Mouse (Mus musculus) liver, postnatal 0 days (tissue): ENCODE measurements at regions not wholly inside any gene's neighbourhood (a gene's known extent, or its start where the extent isn't known, plus 50 kb on each side); places are given as distances from the start of the nearest gene placed in this dataset.

Experiments used
- ATAC-seq: fragments of 200-750 bp; cut with Nextera tagmentation; 2 replicates; pipeline ENCODE4 v1.8.0; 2017; ENCODE audit warnings: mild to moderate bottlenecking, moderate library complexity
- DNase-seq: peaks from one replicate; pipeline ENCODE4 v3.0.0-alpha.2; 2016
- H3K27ac ChIP-seq: fragments of 300-500 bp; sonication (generic); 2 replicates; pipeline ENCODE4 v1.5.1; 2014; ENCODE audit warnings: antibody characterized with exemption, moderate library complexity, mild to moderate bottlenecking, low read depth
- H3K27me3 ChIP-seq: fragments of 300-500 bp; sonication (generic); 2 replicates; pipeline ENCODE4 v1.6.1; 2014; ENCODE audit warnings: low read length, control low read depth, mixed read lengths; ENCODE audit not compliant: insufficient read depth
- H3K36me3 ChIP-seq: fragments of 300-500 bp; sonication (generic); replicated peaks from 2 replicates; pipeline ENCODE4 v1.6.1; 2014; ENCODE audit warnings: mild to moderate bottlenecking, control low read depth, low read length, moderate library complexity, mixed read lengths; ENCODE audit not compliant: insufficient read depth
- H3K4me1 ChIP-seq: fragments of 300-500 bp; sonication (generic); 2 replicates; pipeline ENCODE4 v1.6.1; 2014; ENCODE audit warnings: antibody characterized with exemption, mild to moderate bottlenecking, control low read depth; ENCODE audit not compliant: insufficient read depth
- H3K4me2 ChIP-seq: fragments of 300-500 bp; sonication (generic); 2 replicates; pipeline ENCODE4 v1.6.1; 2014; ENCODE audit warnings: low read depth, mild to moderate bottlenecking, low read length, moderate library complexity, mixed read lengths
- H3K4me3 ChIP-seq: fragments of 300-500 bp; sonication (generic); 2 replicates; pipeline ENCODE4 v1.5.1; 2014; ENCODE audit warnings: low read depth, low read length
- H3K9ac ChIP-seq: fragments of 300-500 bp; sonication (generic); replicated peaks from 2 replicates; pipeline ENCODE4 v1.6.1; 2014; ENCODE audit warnings: mild to moderate bottlenecking, moderate library complexity
- H3K9me3 ChIP-seq: fragments of 300-500 bp; sonication (generic); 2 replicates; pipeline ENCODE4 v1.6.1; 2016; ENCODE audit warnings: mild to moderate bottlenecking, control low read depth, low read length, mixed read lengths
- CTCF ChIP-seq: sonication (generic); IDR thresholded peaks from 2 replicates; pipeline ENCODE4 v1.5.1; 2016; ENCODE audit warnings: antibody characterized with exemption, low read depth
- EP300 ChIP-seq: IDR thresholded peaks from 2 replicates; pipeline ENCODE4 v1.6.1; 2016; ENCODE audit warnings: antibody characterized with exemption, low read depth, mild to moderate bottlenecking
- WGBS: fragments of 180-500 bp; shearing (Covaris S2); extraction: QIAGEN DNeasy Blood & Tissue Kit; methylation state at CpG from one replicate; pipeline ENCODE4 v1.1.7; 2014; ENCODE audit not compliant: insufficient replicate concordance; 5-methylcytosine and 5-hydroxymethylcytosine counted together

DNA sequence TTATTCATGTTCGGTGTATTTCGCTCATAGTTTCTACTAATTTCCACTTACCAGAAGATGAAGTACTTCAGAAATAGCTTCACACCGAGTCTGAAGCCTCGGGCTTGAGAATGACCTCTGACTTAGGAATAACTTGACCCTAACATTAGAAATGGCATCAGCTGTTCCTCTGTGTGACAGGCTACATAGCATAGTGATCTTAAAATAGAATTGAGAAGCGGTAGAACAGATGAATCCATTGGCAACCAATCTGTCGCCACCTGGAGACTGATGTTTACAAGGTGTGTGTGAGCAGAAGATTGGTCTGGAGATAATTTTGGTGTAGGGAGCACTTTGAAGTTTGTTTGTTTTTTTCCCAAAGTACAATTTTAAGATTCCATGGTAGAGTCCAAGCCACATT is 60.9 kb upstream of the Ahi1 start:
- no peak overlapping the region for H3K27ac ChIP-seq
- DNase-seq (no peak), ATAC-seq (no peak)
- H3K4me1 ChIP-seq = no peaks in the 10 kb centered on the region
- 71% methylated on average over 6 of the region's 6 CpGs for WGBS
- no peaks in the 10 kb centered on the region for H3K36me3 ChIP-seq
- no peaks in the 10 kb centered on the region for H3K27me3 ChIP-seq
- H3K9ac ChIP-seq = no peak overlapping the region
- no peaks in the 10 kb centered on the region for H3K9me3 ChIP-seq
- TF ChIP-seq CTCF (no peak), EP300 (no peak)
- H3K4me3 ChIP-seq = no peak overlapping the region
- no peak overlapping the region for H3K4me2 ChIP-seq

DNA sequence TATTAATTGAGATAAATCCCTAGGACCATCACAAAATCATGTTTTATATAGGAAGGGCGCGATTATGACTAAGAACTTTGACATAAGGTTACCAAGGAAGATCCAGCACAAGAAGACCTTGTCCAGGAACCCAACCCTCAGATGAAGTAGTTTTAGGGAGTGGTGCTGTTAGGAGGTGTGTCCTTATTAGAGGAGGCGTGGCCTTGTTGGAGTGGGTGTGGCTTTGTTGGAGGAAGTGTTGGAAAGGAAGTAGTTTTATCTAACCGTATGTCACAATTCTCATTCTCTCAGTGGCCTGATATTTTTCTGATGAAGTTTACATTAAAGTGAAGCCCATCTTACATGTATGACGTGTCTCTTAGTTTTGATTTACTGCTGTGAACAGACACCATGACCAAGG is 68.7 kb upstream of the Ahi1 start:
- Histone ChIP-seq H3K4me1 (peaks cover 14% of the 10 kb centered on the region), H3K27ac (no peak overlapping the region), H3K9ac (no peak overlapping the region), H3K9me3 (no peaks in the 10 kb centered on the region), H3K4me3 (no peak overlapping the region), H3K36me3 (no peaks in the 10 kb centered on the region), H3K27me3 (no peaks in the 10 kb centered on the region), H3K4me2 (no peak overlapping the region)
- DNase-seq = peak; percentile 37
- 75% methylated on average over 5 of the region's 5 CpGs for WGBS
- no peak for ATAC-seq
- no peak for TF ChIP-seq CTCF
- TF ChIP-seq EP300 = no peak

DNA sequence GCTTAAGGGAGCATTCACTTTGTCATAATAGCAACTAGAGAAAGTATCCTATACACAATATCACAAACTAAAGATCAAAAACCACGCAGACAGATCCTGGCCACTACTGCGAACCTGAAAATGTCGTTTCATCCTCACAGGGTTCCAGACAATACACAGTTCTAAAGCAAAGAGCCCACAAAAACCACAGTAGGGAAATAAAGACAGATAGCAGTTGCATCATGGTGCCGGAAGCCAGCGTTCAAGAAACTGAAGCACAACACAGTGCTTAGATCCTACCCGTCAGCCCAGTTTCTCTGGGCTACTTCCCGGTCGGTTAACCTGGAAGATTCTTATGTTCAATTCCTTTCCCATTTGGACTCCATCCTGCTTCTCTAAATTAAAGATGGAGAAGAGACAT is 69.7 kb upstream of the Ahi1 start:
- no peak overlapping the region for H3K4me3 ChIP-seq
- no peak overlapping the region for H3K9ac ChIP-seq
- no peak for DNase-seq
- peaks cover 14% of the 10 kb centered on the region for H3K4me1 ChIP-seq
- no peak for ATAC-seq
- no peaks in the 10 kb centered on the region for H3K27me3 ChIP-seq
- peak overlapping the region; percentile 37; the same call in 1 of the 2 replicates for H3K27ac ChIP-seq
- H3K9me3 ChIP-seq = no peaks in the 10 kb centered on the region
- no peak; the same call in 1 of the 2 replicates for TF ChIP-seq EP300
- TF ChIP-seq CTCF = no peak
- H3K36me3 ChIP-seq = no peaks in the 10 kb centered on the region
- H3K4me2 ChIP-seq = peak overlapping the region; percentile 40
- 34% methylated on average over 8 of the region's 8 CpGs for WGBS

DNA sequence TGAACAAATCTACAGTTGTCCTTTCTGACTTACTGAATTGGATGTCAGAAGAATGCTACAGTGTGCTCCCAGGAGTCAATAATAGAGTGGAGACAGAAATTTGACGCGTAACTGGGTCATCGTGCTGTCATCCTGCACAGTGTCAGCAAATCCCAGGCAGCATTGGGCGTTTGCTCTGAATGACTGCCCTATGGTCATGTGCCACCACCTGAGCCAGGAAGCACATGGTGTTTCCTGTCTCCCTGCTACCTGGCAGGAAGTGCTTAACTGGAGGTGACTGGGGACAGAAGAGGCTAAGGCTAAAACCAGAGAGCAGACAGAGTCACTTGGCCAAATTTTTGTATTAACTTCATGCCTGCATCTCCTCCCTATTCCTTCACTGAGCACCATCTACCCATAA is 72.1 kb upstream of the Ahi1 start:
- Histone ChIP-seq H3K27me3 (no peaks in the 10 kb centered on the region), H3K4me3 (no peak overlapping the region), H3K27ac (no peak overlapping the region), H3K36me3 (no peaks in the 10 kb centered on the region), H3K9ac (no peak overlapping the region), H3K4me1 (peaks cover 14% of the 10 kb centered on the region), H3K9me3 (no peaks in the 10 kb centered on the region), H3K4me2 (no peak overlapping the region)
- WGBS = 81% methylated on average over 4 of the region's 4 CpGs
- TF ChIP-seq CTCF (no peak), EP300 (no peak)
- no peak for ATAC-seq
- DNase-seq = no peak

DNA sequence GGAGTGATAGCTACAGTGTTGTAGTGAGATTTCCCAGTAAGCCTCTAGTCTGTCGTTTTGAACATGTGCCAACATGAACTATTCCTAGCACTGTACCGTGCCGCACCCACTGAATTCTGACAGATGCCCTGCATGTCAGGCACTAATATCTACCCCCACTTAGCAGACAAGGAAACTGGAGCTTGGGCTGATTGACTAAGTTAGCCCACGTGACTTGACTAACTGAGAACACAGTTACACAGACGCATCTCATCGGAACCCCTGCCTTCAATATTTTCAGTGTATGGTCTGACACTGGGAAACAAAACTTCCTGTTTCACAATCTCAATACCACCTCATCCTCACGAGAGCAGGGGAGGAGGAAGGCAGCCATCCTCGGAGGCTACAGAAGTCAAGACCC is 72.9 kb upstream of the Ahi1 start:
- no peaks in the 10 kb centered on the region for H3K9me3 ChIP-seq
- TF ChIP-seq EP300 (no peak), CTCF (no peak)
- no peak overlapping the region for H3K4me3 ChIP-seq
- no peaks in the 10 kb centered on the region for H3K36me3 ChIP-seq
- peak overlapping the region; percentile 44 for H3K4me2 ChIP-seq
- no peaks in the 10 kb centered on the region for H3K27me3 ChIP-seq
- DNase-seq (no peak), ATAC-seq (0 out of 2 replicates have a peak, but pooled peaks have one; percentile 35)
- no peak overlapping the region for H3K9ac ChIP-seq
- peaks cover 14% of the 10 kb centered on the region for H3K4me1 ChIP-seq
- H3K27ac ChIP-seq = no peak overlapping the region
- WGBS = 28% methylated on average over 8 of the region's 8 CpGs

DNA sequence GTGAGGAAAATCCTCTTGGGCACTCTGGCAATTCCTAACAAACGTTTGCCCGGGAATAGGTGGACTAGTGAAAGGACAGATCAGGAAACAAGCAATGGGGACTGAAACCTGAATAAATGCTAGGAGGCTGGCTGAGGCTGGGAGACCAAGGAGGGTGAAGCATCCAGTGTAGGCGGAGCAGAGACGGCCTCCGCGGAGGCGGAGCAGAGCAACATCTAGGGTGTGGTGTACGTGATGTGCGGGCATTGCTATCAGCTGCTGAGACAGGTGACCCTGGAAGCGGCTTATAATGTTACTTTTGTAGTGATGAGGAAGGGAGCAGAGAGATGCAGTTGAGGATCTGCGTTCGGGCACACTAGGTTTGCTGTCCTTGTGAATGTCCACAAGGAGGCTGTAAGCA is 85.3 kb upstream of the Ahi1 start:
- no peak overlapping the region for H3K4me3 ChIP-seq
- ATAC-seq = no peak
- no peak overlapping the region for H3K4me2 ChIP-seq
- no peaks in the 10 kb centered on the region for H3K9me3 ChIP-seq
- no peaks in the 10 kb centered on the region for H3K27me3 ChIP-seq
- no peaks in the 10 kb centered on the region for H3K36me3 ChIP-seq
- TF ChIP-seq EP300 (no peak), CTCF (no peak)
- WGBS = 84% methylated on average over 12 of the region's 12 CpGs
- no peak for DNase-seq
- no peak overlapping the region for H3K27ac ChIP-seq
- H3K9ac ChIP-seq = no peak overlapping the region
- no peaks in the 10 kb centered on the region for H3K4me1 ChIP-seq

DNA sequence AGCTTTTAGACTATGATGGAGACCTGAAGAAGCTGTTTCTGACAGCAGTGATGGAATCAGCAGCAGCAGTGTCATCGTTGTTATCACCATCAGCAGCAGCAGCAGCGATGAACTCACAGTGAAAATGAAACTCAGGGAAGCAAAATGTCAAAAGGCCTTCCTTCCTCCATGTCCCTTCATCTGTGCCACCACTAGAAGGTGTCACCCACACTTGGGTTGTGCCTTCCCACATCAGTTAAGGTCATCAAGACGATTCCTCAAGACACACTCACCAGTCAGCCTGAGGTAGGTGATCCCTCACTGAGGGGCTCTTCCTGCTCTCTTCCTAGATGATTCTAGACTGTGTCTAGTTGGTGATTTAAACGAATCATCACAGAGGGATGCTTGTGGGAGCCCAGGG is 87.3 kb upstream of the Ahi1 start:
- no peak overlapping the region for H3K27ac ChIP-seq
- H3K4me3 ChIP-seq = no peak overlapping the region
- H3K9me3 ChIP-seq = no peaks in the 10 kb centered on the region
- TF ChIP-seq CTCF = no peak
- no peak for TF ChIP-seq EP300
- H3K36me3 ChIP-seq = no peaks in the 10 kb centered on the region
- H3K27me3 ChIP-seq = no peaks in the 10 kb centered on the region
- no peak overlapping the region for H3K4me2 ChIP-seq
- DNase-seq = no peak
- H3K4me1 ChIP-seq = no peaks in the 10 kb centered on the region
- no peak overlapping the region for H3K9ac ChIP-seq
- no peak for ATAC-seq
- WGBS = 55% methylated on average over 4 of the region's 4 CpGs
